Mouse (Mus musculus) kidney, embryonic 16.5 days (tissue): ENCODE measurements around the gene Ppt1. TPM values are rescaled to one million over a fixed set of nuclear protein-coding genes. Genes with fewer than 3 reads are reported as not detected.
A peak's percentile ranks its signal among the peaks of the same experiment; 100 is the strongest.

Experiments used
- ATAC-seq: fragments of 200-750 bp; cut with Nextera tagmentation; 2 replicates; pipeline ENCODE4 v1.8.0; 2017; ENCODE audit warnings: moderate TSS enrichment; ENCODE audit not compliant: low FRiP score, low TSS enrichment
- H3K27ac ChIP-seq: fragments of 300-500 bp; sonication (generic); 2 replicates; pipeline ENCODE4 v1.5.1; 2014; ENCODE audit warnings: low read length
- H3K27me3 ChIP-seq: fragments of 300-500 bp; sonication (generic); 2 replicates; pipeline ENCODE4 v1.6.1; 2014; ENCODE audit warnings: low read length, control low read depth, mixed read lengths; ENCODE audit not compliant: insufficient read depth
- H3K36me3 ChIP-seq: fragments of 300-500 bp; sonication (generic); 2 replicates; pipeline ENCODE4 v1.6.1; 2014; ENCODE audit warnings: low read length, control low read depth, mixed read lengths; ENCODE audit not compliant: insufficient read depth
- H3K4me1 ChIP-seq: fragments of 300-500 bp; sonication (generic); 2 replicates; pipeline ENCODE4 v1.6.1; 2014; ENCODE audit warnings: low read length, control low read depth, mixed read lengths; ENCODE audit not compliant: insufficient read depth
- H3K4me2 ChIP-seq: fragments of 300-500 bp; sonication (generic); replicated peaks from 2 replicates; pipeline ENCODE4 v1.6.1; 2014; ENCODE audit warnings: low read depth, low read length
- H3K4me3 ChIP-seq: fragments of 300-500 bp; sonication (generic); 2 replicates; pipeline ENCODE4 v1.5.1; 2014; ENCODE audit warnings: mild to moderate bottlenecking, low read length
- H3K9ac ChIP-seq: fragments of 300-500 bp; sonication (generic); replicated peaks from 2 replicates; pipeline ENCODE4 v1.6.1; 2014; ENCODE audit warnings: low read length
- H3K9me3 ChIP-seq: fragments of 300-500 bp; sonication (generic); 2 replicates; pipeline ENCODE4 v1.6.1; 2016; ENCODE audit warnings: low read length, control low read depth
- WGBS: fragments of 180-500 bp; shearing (Covaris S2); extraction: QIAGEN DNeasy Blood & Tissue Kit; methylation state at CpG from one replicate; pipeline ENCODE4 v1.1.7; 2014; 5-methylcytosine and 5-hydroxymethylcytosine counted together
- polyA plus RNA-seq: library from polyadenylated mRNA; unstranded; fragments of >200 nt; fragmentation: Nextera tagmentation; extraction: Ambion mirVana; gene quantifications from 2 replicates; pipeline ENCODE4 v1.2.1, GENCODE M21; 2015

Ppt1 gene
- polyA plus RNA-seq, 1 experiment from 2014 or later = 92.0 TPM

- H3K36me3 ChIP-seq = 0 out of 2 replicates have a peak, but pooled peaks cover 1% of the 10 kb centered on the region
- peak; percentile 72; the same call in 1 of the 2 replicates for ATAC-seq
- 0% methylated on average over 7 of the region's 7 CpGs for WGBS
- peak overlapping the region; percentile 80 for H3K9ac ChIP-seq
- no peaks in the 10 kb centered on the region for H3K27me3 ChIP-seq
- H3K4me3 ChIP-seq = peak overlapping the region; percentile 75
- no peaks in the 10 kb centered on the region for H3K9me3 ChIP-seq
- no peak overlapping the region for H3K27ac ChIP-seq
- peaks cover 6% of the 10 kb centered on the region for H3K4me1 ChIP-seq
- peak overlapping the region; percentile 83 for H3K4me2 ChIP-seq
Observed at GRCm38 (mm10) chr4:122836403-122836775, 347 bp downstream of the Ppt1 start.

- Histone ChIP-seq H3K9me3 (no peaks in the 10 kb centered on the region), H3K27ac (no peak overlapping the region), H3K27me3 (no peaks in the 10 kb centered on the region), H3K36me3 (peaks cover 9% of the 10 kb centered on the region; the same call in 1 of the 2 replicates), H3K4me2 (peak overlapping the region; percentile 83; the same call in 1 of the 2 replicates), H3K4me1 (peaks cover 6% of the 10 kb centered on the region), H3K4me3 (no peak overlapping the region), H3K9ac (no peak overlapping the region)
- 74% methylated on average over 6 of the region's 6 CpGs for WGBS
- no peak for ATAC-seq
Observed at GRCm38 (mm10) chr4:122837180-122837730, 1.2 kb downstream of the Ppt1 start.

GRCm38 (mm10) chr4:122837994-122838393 is 2.0 kb downstream of the Ppt1 start:
- H3K4me2 ChIP-seq = no peak overlapping the region
- no peak overlapping the region for H3K9ac ChIP-seq
- no peaks in the 10 kb centered on the region for H3K27me3 ChIP-seq
- ATAC-seq = no peak
- no peaks in the 10 kb centered on the region for H3K9me3 ChIP-seq
- peaks cover 6% of the 10 kb centered on the region for H3K4me1 ChIP-seq
- no peak overlapping the region for H3K4me3 ChIP-seq
- H3K36me3 ChIP-seq = peaks cover 9% of the 10 kb centered on the region; the same call in 1 of the 2 replicates
- 52% methylated on average over 2 of the region's 2 CpGs for WGBS
- no peak overlapping the region for H3K27ac ChIP-seq

GRCm38 (mm10) chr4:122838416-122838815 is 2.4 kb downstream of the Ppt1 start:
- Histone ChIP-seq H3K27ac (no peak overlapping the region), H3K4me2 (no peak overlapping the region), H3K36me3 (peaks cover 9% of the 10 kb centered on the region; the same call in 1 of the 2 replicates), H3K27me3 (no peaks in the 10 kb centered on the region), H3K4me3 (no peak overlapping the region), H3K9ac (no peak overlapping the region), H3K4me1 (peaks cover 6% of the 10 kb centered on the region), H3K9me3 (no peaks in the 10 kb centered on the region)
- no peak for ATAC-seq
- 54% methylated on average over 1 of the region's 1 CpGs for WGBS

GRCm38 (mm10) chr4:122848150-122848621 is 12.1 kb downstream of the Ppt1 start:
- H3K36me3 ChIP-seq = peaks cover 50% of the 10 kb centered on the region
- H3K27ac ChIP-seq = no peak overlapping the region
- H3K9me3 ChIP-seq = no peaks in the 10 kb centered on the region
- no peak for ATAC-seq
- no peak overlapping the region for H3K4me2 ChIP-seq
- H3K4me1 ChIP-seq = no peaks in the 10 kb centered on the region
- H3K27me3 ChIP-seq = no peaks in the 10 kb centered on the region
- no peak overlapping the region for H3K9ac ChIP-seq
- WGBS = 66% methylated on average over 13 of the region's 13 CpGs
- no peak overlapping the region for H3K4me3 ChIP-seq

GRCm38 (mm10) chr4:122851535-122851934 is 15.5 kb downstream of the Ppt1 start:
- Histone ChIP-seq H3K27ac (no peak overlapping the region), H3K9me3 (no peaks in the 10 kb centered on the region), H3K4me3 (no peak overlapping the region), H3K4me1 (no peaks in the 10 kb centered on the region), H3K36me3 (peaks cover 56% of the 10 kb centered on the region), H3K4me2 (no peak overlapping the region), H3K9ac (no peak overlapping the region), H3K27me3 (no peaks in the 10 kb centered on the region)
- ATAC-seq = no peak

- no peak overlapping the region for H3K4me3 ChIP-seq
- 40% methylated on average over 2 of the region's 2 CpGs for WGBS
- H3K4me2 ChIP-seq = no peak overlapping the region
- no peak overlapping the region for H3K9ac ChIP-seq
- H3K4me1 ChIP-seq = no peaks in the 10 kb centered on the region
- no peaks in the 10 kb centered on the region for H3K27me3 ChIP-seq
- ATAC-seq = no peak
- no peaks in the 10 kb centered on the region for H3K9me3 ChIP-seq
- H3K27ac ChIP-seq = no peak overlapping the region
- peaks cover 62% of the 10 kb centered on the region for H3K36me3 ChIP-seq
Observed at GRCm38 (mm10) chr4:122853691-122854090, 17.6 kb downstream of the Ppt1 start.

GRCm38 (mm10) chr4:122854770-122855169 is 18.7 kb downstream of the Ppt1 start:
- peaks cover 61% of the 10 kb centered on the region for H3K36me3 ChIP-seq
- no peaks in the 10 kb centered on the region for H3K9me3 ChIP-seq
- no peaks in the 10 kb centered on the region for H3K27me3 ChIP-seq
- no peak overlapping the region for H3K4me3 ChIP-seq
- no peak overlapping the region for H3K9ac ChIP-seq
- no peak overlapping the region for H3K4me2 ChIP-seq
- no peaks in the 10 kb centered on the region for H3K4me1 ChIP-seq
- 91% methylated on average over 4 of the region's 4 CpGs for WGBS
- H3K27ac ChIP-seq = no peak overlapping the region
- no peak for ATAC-seq

- H3K9ac ChIP-seq = no peak overlapping the region
- ATAC-seq = no peak
- H3K27ac ChIP-seq = no peak overlapping the region
- H3K4me2 ChIP-seq = no peak overlapping the region
- no peaks in the 10 kb centered on the region for H3K4me1 ChIP-seq
- no peaks in the 10 kb centered on the region for H3K9me3 ChIP-seq
- H3K36me3 ChIP-seq = peaks cover 69% of the 10 kb centered on the region
- 60% methylated on average over 2 of the region's 2 CpGs for WGBS
- no peaks in the 10 kb centered on the region for H3K27me3 ChIP-seq
- no peak overlapping the region for H3K4me3 ChIP-seq
Observed at GRCm38 (mm10) chr4:122857909-122858308, 21.9 kb downstream of the Ppt1 start.

GRCm38 (mm10) chr4:122859096-122859674 is 23.1 kb downstream of the Ppt1 start:
- ATAC-seq = no peak
- Histone ChIP-seq H3K36me3 (peaks cover 80% of the 10 kb centered on the region), H3K4me2 (no peak overlapping the region), H3K9me3 (no peaks in the 10 kb centered on the region), H3K9ac (no peak overlapping the region), H3K27me3 (no peaks in the 10 kb centered on the region), H3K4me3 (no peak overlapping the region), H3K27ac (no peak overlapping the region), H3K4me1 (no peaks in the 10 kb centered on the region)
- WGBS = 73% methylated on average over 6 of the region's 6 CpGs
